Mouse (Mus musculus) gastrocnemius, postnatal 14 days (tissue): Measurements from ENCODE around the gene Slc35c1. TPM values are rescaled to one million over a fixed set of nuclear protein-coding genes. Genes with fewer than 3 reads are reported as not detected.

Source experiments
- DNase-seq: peaks from one replicate; pipeline ENCODE4 v3.0.0; 2021; ENCODE audit warnings: mixed read lengths
- intact Hi-C: fragments of 180-260 bp; cut with DNase I; formaldehyde crosslinking; loops from one replicate; pipeline ENCODE4 v1.15.1; 2025; ENCODE audit warnings: low total_unique reads
- total RNA-seq, 2 experiments: library from RNA; stranded (reverse); gene quantifications; 2 replicates each; pipeline ENCODE4 v1.2.3; 2021

The Slc35c1 gene
- total RNA-seq, 2 experiments from 2014 or later, result 4.4 to 6.4 TPM

DNA sequence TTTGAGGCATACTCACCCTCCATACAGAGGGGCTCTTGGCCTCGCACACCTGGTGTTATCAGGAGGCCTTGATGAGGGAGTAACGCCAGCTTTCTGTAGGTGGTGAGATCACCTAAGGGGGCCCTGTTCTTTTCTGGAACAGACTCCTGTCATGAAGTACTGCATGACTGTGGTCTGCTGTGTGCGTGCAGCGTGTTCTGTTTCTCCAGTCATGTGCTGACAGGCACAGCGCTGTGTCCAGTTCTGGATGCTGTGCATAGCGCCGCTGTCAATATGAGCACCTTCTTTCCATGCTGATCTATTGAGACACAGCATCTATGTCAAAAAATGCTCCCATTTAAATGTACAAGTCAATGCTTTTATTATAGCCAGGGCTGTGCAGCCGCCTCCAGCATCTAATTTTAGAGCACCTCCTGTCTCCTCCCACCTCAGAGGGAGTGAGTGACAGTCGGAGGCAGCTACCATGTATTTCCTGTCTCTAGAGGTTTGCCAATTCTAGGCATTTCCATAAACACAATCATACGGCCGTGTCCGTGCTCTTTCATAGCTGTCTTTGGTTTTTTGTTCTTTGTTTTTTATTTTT lies 17.8 kb downstream of the Slc35c1 start:
- DNase-seq, result no peak

GRCm38 (mm10) chr2:92440432-92440831 lies 19.9 kb downstream of the Slc35c1 start:
- no peak for DNase-seq
- intact Hi-C loops, result loop anchor here (5.0 kb wide), 1 partner anchor 143 kb away; no protein-coding TSS in a partner anchor

More for the DNA sequence above, 17.8 kb downstream of the Slc35c1 start:
- intact Hi-C loops, result loop anchor here (5.0 kb wide), 1 partner anchor 145 kb away; no protein-coding TSS in a partner anchor

GRCm38 (mm10) chr2:92438567-92438966 lies 21.8 kb downstream of the Slc35c1 start:
- no peak for DNase-seq

GRCm38 (mm10) chr2:92437875-92438274 lies 22.5 kb downstream of the Slc35c1 start:
- intact Hi-C loops, result loop anchor here (5.0 kb wide), 2 partner anchors 66 to 451 kb away; partner anchors contain the start of genes Large2 and Pex16
- peak; percentile 77 for DNase-seq

More at GRCm38 (mm10) chr2:92438567-92438966, 21.8 kb downstream of the Slc35c1 start:
- intact Hi-C loops, result loop anchor here (5.0 kb wide), 2 partner anchors 66 to 451 kb away; partner anchors contain the start of genes Large2 and Pex16

GRCm38 (mm10) chr2:92437366-92437765 lies 23.0 kb downstream of the Slc35c1 start:
- intact Hi-C loops, result loop anchor here (5.0 kb wide), 2 partner anchors 65 to 450 kb away; partner anchors contain the start of genes Large2 and Pex16
- no peak for DNase-seq

GRCm38 (mm10) chr2:92435023-92435422 lies 25.3 kb downstream of the Slc35c1 start:
- DNase-seq, result no peak

DNA sequence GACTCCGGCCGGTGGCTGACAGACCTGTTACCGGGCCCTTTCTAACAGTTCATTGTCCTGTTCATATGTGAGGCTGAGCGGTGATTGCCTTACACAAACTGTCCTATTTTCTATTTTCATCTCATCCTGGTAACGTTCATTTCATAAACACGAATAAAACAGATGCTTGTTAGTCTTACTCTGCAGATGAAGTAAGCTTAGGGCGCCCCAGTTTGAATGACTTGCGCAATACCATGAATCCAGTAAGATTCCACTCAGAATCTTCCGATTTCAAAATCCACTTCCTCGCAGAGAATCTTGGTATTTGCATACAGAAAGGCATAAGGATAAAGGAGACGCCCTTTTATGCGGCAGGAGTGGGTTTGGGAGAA lies 26.0 kb downstream of the Slc35c1 start:
- intact Hi-C loops, result no loop called here
- no peak for DNase-seq

More at GRCm38 (mm10) chr2:92435023-92435422, 25.3 kb downstream of the Slc35c1 start:
- intact Hi-C loops, result loop anchor here (5.0 kb wide), 2 partner anchors 63 to 448 kb away; partner anchors contain the start of genes Large2 and Pex16

DNA sequence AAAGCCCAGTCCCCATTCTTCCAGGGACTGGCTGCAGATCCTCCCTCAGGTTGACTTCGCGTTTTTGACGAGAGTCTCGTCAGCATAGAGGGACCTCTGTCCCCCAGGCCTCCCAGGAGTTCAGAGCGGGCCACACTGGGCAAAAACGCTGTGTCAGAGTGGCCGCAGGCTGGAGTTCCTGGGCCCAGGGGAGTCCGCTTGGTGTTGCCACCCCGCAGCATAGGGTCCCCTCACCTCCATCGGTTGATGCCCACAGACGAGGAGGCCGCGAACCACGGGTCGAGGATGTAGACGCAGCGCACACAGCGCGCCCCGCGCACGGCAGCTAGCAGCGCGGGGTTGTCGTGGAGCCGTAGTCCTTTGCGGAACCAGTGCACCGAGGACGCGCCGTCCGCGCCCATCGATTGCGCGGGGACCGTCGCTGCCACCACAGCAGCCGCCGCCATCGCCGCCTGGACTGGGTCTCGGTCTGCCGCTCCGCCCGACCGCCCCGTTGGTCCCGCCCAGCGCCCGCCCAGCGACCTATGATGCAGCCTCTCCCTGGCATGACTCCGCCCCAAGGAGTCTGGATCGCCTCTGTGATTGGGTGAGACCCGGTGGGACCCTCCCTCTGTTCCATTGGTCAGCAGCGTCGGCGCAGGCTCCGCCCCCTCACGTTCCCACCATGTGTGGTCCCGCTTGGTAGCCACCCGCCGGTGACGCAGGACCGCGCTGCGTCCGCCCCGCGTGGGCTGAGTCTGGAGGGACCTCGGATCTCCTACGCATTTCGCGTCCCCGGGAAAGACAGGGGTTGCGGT lies 26.6 kb downstream of the Slc35c1 start, which contains the start of gene Cry2:
Gene Cry2 (minus strand): TSS at position 466 of the 797 bp plus-strand sequence.
- DNase-seq, result peak; percentile 99
- intact Hi-C loops, result no loop called here

GRCm38 (mm10) chr2:92432299-92433295 lies 27.7 kb downstream of the Slc35c1 start:
- peak; percentile 67 for DNase-seq
- intact Hi-C loops, result no loop called here

- intact Hi-C loops, result no loop called here
- no peak for DNase-seq
Measured at GRCm38 (mm10) chr2:92431611-92432179, 28.6 kb downstream of the Slc35c1 start.

- intact Hi-C loops, result no loop called here
- DNase-seq, result peak; percentile 77
Measured at GRCm38 (mm10) chr2:92430723-92431541, 29.4 kb downstream of the Slc35c1 start.

DNA sequence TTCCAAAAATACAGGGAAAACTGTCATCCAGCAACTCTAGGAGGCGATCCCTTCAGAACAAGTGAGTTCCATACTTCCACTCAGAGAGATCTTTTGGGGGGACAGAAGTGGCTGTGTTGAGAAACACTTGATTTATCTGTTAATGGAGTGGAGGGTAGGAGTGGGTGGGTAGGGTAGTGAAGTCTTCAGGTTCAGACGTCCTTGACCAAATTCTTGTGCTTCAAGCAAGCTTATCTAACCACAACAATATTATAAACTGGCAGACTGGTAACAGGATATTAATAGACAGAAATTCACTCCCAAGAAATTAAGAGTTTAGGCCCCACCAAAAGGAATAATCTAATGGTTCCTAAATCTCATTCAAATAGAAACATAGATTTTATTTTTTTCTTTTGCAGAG lies 30.2 kb downstream of the Slc35c1 start:
- DNase-seq, result no peak
- intact Hi-C loops, result no loop called here

- peak; percentile 61 for DNase-seq
- intact Hi-C loops, result no loop called here
Measured at GRCm38 (mm10) chr2:92427882-92428281, 32.5 kb downstream of the Slc35c1 start.

DNA sequence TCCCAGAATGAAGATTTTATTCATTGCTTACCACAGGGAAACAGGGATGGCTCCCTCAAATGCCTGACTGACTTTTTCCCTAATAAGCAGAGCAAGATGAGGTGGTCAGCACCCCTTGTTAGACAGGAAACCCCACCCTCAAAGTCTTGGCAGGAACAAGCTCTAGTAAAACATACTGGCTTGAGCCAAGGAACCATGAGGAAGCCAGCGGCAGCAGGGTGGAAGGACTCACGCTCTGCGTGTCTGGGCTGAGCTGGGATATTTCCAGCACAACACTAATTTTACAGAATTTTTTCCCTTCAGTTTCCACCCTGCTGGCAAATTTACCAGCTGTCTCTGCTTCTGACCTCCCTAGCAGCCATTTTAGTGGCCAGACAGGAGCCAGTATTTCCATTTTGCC lies 33.9 kb downstream of the Slc35c1 start:
- DNase-seq, result peak; percentile 56
- intact Hi-C loops, result no loop called here

GRCm38 (mm10) chr2:92425366-92425765 lies 35.0 kb downstream of the Slc35c1 start:
- intact Hi-C loops, result no loop called here
- DNase-seq, result no peak

DNA sequence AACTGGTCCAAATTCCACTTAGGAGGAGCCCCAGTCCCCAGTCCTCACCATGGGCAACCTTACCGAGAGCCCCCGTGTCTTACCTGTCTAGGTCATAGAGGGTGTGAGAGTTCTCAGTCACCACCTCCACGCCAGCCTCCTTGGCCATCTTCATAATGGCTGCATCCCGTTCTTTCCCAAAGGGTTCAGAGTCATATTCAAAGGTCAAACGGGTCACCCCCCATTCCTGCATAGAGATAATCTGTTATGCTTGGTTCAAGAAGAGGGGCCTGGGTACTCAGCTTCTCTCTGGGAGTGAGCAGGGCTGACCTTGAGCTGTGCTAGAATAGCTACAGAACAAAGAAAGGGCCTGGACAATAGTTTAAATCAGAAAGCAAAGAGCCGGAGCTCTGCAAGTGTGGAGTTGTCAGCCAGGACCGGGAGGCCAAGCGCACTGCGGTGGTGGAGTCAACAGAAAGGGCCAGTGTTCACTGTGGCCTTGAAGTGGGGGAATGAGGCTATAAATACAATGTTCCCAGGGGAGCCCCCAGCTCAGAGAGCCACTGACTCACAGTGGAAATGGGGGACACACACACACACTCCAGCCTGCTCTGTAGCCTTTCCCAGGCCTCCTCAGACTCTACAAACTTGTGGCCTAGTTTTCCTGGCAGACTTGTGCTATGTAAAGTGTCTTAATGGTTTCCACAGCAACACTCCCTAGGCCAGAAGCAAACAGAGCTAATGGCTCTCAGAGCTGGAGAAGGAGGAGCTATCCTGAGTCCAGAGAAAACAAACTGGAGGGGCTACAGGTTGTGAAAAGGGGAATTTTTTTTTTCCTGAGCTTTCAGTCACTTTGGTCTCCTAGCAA lies 35.7 kb downstream of the Slc35c1 start:
- DNase-seq, result peak; percentile 62
- intact Hi-C loops, result no loop called here
